Mouse (Mus musculus) E14TG2a.4 (cell line): ENCODE results near the gene 5530401A14Rik.

Source experiments
- CTCF ChIP-seq: conservative IDR thresholded peaks from 2 replicates; pipeline ENCODE4 v1.5.1; 2014; ENCODE audit warnings: low read length
- NANOG ChIP-seq: IDR thresholded peaks from 2 replicates; pipeline ENCODE4 v1.6.1; 2014; ENCODE audit warnings: borderline replicate concordance, low read length, mixed read lengths
- POU5F1 ChIP-seq: IDR thresholded peaks from 2 replicates; pipeline ENCODE4 v1.6.1; 2014; ENCODE audit warnings: low read length, borderline replicate concordance

- TF ChIP-seq CTCF (no peak), POU5F1 (no peak), NANOG (no peak)
These were observed 77.0 kb downstream of the 5530401A14Rik start for GRCm38 (mm10) chr11:81937516-81937915.
